Mouse (Mus musculus) common myeloid progenitor, adult 5-6 weeks (primary cell): Measurements from ENCODE around the gene Vamp4. TPM values are rescaled to one million over a fixed set of nuclear protein-coding genes. Genes with fewer than 3 reads are reported as not detected.

ENCODE experiments used
- ATAC-seq: replicated peaks from 2 replicates; pipeline ENCODE4 v1.8.0; 2016; ENCODE audit warnings: low read depth, mild to moderate bottlenecking, moderate TSS enrichment, inconsistent platforms; ENCODE audit not compliant: poor library complexity, severe bottlenecking
- total RNA-seq: library from RNA; stranded (forward); fragments of 200-1000, 187-1606 nt; gene quantifications from 2 replicates; pipeline ENCODE4 v1.2.3, GENCODE M21; 2017

Gene Vamp4
- 11.4 and 19.4 TPM in 2 replicates for total RNA-seq

DNA sequence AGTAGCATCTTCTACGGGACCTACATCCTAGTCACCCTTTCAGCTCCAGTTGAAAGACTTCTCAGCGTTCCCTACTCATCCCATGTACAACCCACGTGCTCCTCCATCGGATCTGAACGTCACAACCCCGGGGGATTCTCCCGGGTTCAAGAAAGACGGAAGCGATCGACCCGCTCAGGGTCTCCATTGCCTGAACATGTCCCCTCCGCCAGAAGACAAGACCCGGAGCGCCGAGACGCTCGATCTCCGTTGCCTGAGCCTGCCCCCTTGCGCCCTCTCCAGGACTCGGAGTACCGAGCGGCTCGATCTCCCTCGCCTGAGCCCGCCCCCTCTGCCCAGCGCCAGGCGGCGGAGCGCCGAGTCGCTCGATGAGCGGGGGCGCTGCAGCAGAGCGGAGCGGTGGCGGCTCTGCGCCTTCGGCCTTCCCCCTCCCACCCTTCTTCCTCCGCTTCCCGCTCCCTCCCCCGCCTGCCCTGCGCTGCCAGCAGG lies at the start of gene Vamp4:
TSS of gene Vamp4 (plus strand) at position 256 of the 489 bp plus-strand sequence.
- ATAC-seq = peak; percentile 90

- no peak for ATAC-seq
Observed at GRCm38 (mm10) chr1:162529651-162530050, 40.7 kb upstream of the Vamp4 start.

- no peak for ATAC-seq
Observed at GRCm38 (mm10) chr1:162530666-162531065, 39.6 kb upstream of the Vamp4 start.

DNA sequence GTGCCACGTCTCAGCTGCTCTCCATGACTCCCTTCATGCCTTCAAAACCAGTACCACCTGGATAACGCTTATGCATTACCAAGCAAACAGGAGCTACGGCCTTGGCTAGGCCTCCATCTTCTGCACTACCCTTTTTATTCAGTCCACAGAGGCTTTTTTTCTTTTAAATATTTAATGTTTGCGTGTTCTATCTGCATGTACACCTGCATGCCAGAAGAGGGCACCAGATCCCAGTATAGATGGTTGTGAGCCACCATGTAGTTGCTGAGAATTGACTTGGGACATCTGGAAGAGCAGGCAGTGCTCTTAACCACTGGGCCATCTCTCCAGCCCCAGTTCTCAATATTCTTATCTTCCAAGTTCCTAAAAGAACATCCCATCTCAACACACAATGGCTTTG lies 38.7 kb upstream of the Vamp4 start:
- ATAC-seq = 0 out of 2 replicates have a peak, but pooled peaks have one; percentile 8

GRCm38 (mm10) chr1:162532330-162532729 lies 38.0 kb upstream of the Vamp4 start:
- ATAC-seq = no peak

GRCm38 (mm10) chr1:162533766-162534560 lies 36.4 kb upstream of the Vamp4 start:
- ATAC-seq = no peak

GRCm38 (mm10) chr1:162543231-162543630 lies 27.1 kb upstream of the Vamp4 start:
- ATAC-seq = no peak

DNA sequence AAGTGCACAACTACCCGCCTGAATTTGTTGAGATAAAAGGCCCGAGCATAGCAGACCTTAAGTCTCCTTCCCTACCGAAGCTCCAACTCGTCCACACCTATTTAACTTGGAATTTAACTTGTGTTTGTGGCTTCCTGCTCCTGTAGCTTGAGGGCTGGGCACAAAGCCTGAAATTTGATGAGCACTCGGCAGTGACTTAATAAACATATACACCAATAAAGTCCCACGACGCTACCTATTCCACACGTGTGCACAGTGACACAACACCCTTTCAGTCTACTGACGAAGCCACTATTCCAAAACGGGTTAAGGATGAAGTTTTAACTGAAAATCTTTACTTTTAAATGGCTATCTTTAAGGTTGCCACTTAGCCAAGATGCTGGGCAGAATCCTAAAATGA lies 22.7 kb upstream of the Vamp4 start:
- no peak for ATAC-seq

DNA sequence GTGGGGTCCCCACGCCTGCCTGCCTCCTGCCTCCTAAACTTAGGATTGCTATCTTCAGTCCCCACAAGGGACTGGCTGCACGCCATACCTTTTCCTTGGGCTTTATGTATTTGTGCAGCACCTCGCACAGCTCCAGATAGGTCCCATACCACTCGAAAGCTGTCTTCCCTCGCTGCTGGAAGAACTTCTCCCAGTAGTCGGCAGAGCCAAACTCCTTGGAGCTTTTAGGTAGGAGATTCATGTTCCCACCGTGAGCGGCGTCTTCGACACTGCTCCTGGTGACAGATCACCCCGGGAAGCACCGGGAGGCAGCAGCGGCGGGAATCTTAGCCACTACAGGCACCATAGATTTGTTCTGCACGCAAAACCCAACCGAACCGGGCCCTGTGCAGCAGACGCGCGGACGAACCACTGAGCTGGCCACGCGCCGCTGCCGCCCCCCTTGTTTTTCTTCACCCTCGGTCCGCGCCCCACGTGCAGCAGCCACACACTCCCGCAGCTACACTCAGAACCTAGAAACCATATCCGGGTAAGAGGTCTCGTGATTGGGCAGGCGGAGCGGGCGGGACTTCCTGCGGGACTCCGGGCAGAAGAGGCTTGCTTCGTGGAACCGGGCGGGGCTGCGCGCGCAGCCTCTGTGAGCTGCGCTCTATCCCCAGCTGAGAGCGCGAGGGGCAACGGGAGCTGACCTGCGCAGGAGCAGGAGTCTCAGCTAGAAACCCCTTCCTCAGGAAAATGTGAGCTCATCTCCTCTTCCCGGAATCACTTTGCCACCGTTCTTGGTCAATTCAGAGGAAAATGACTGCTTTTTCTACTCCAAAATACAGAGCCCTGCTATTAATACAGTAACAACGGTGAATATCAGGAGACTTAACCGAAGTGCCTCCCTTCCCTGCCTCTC lies 22.0 kb upstream of the Vamp4 start, which contains the start of gene Mettl13:
TSS of gene Mettl13 (minus strand) at position 536 of the 901 bp plus-strand sequence.
- ATAC-seq = peak; percentile 98

DNA sequence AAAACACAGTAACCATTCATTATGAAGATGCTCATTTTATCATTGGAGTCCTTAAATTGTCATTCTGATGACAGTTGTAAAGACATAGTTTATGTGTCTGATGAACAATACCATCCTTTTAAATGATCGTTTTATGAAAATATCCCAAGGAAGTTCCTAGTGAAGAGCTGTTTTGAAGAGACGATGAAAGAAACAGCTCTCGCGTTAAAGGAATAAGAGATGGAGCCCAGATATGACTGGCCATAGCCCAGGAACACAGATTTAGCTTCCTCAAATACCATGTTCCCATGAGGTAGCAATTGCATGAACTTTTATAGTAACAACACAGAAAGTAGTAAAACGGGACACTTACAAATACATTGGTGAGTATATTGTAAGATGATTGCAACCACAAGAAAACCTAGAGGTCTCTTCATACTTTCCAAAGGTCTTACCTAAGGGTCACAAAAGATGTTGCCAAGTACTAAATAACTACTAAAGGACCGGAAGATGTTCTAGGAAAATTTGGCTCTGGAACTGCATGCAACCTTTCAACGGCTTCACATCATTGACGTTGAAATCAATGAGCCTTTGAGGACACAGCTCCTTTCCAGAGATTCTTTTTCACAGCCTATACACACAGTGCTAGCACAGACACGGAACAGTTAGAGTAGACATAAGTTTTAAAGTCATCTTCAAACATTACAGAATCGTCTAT lies 21.2 kb upstream of the Vamp4 start:
- ATAC-seq = no peak

DNA sequence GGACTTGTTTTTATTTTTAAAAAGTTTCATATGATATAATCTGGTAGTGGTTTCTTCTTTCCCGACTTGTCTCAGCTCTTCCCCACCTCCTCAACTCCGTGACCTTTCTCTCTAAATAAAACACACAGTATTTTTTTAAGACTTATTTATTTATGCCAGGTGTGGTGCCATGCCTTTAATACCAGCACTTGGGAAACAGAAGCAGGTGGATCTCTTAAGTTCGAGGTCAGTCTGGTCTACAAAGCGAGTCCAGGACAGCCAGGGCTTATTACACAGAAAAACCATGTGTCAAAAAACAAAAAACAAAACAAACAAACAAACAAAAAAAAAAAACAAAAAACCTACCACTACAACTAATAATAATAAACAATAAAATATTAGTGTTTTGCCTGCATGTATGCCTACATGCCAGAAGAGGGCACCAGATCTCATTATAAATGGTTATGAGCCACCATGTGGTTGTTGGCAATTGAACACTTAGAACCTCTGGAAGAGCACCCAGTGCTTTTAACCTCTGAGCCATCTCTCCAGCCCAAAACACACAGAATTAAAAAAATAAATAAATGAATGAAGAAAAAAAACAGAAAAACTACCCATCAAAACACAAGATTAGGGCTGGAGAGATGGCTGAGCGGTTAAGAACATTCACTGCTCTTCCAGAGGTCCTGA lies 20.6 kb upstream of the Vamp4 start:
- 0 out of 2 replicates have a peak, but pooled peaks have one; percentile 19 for ATAC-seq

DNA sequence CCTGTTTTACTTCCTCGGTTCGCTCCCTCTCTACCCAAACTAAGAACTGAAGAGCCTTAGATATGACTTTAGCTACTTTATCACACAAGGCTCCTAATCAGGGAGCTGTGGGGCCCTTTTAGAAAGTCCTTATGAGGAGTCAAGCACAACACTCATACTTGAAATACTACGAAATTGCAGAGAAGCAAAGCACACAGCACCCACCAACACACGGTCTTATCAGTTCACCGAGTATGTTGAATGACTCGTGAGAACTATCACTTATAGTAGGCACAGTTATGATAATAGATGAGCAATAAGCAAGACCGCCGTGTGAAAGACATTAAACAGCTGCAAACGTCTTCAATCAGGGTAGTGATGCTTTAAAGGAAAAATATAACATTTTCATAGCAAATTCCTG lies 17.4 kb upstream of the Vamp4 start:
- ATAC-seq = no peak

GRCm38 (mm10) chr1:162554193-162554592 lies 16.1 kb upstream of the Vamp4 start:
- no peak for ATAC-seq

DNA sequence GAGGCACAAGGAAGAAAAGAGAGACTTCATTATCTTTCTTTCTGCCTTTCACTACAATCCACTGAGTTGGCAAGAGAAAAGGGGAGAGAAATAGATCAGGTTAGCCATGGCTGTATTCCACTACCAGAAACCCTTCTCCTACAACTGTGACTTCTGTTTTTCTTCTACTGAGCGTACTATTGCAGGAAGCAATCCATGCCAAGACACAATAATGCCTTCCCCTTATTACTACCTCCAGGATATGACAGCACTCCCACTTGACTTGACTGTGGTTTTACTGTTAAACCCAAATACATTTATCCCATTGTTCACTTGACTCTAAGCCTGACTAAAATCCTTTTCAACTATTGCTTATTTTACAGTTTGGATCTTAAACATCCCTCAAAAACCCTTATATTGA lies 7.1 kb upstream of the Vamp4 start:
- ATAC-seq = peak; percentile 56

- ATAC-seq = peak; percentile 95
Observed at GRCm38 (mm10) chr1:162564992-162565391, 5.3 kb upstream of the Vamp4 start.

- ATAC-seq = no peak
Observed at GRCm38 (mm10) chr1:162567351-162567750, 3.0 kb upstream of the Vamp4 start.

DNA sequence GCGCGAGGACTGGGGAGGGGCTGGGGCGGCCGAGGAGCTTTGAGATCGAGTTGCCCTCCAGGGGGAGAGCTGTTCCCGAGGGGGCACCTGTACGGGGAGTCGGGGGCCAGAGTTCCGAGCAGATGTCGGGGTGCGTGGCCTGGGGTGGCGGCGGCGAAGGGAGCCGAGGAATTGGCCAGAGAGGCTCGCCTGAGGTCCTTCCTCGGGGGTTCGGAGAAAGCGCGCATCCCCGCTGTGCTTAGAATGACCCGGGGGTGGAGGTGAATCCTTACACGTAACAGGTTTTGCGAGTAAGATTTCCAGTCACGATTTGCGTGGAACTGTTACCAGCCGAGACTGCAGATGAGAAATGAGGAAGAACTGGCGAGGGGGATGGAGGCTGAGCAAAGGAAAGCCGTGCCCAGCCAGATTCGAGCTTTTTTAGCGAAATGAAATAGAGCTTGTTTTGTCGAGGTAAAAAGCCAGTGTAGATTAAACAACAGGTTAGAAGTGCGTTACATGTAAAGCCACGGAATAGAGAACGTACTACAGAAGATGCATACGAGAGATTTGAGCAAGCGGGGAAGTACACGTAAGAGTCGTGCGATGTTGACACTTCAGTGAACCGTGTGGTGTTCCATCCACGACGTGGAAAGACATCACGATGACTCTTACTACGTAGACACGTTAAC lies 751 bp downstream of the Vamp4 start:
- ATAC-seq = peak; percentile 59

DNA sequence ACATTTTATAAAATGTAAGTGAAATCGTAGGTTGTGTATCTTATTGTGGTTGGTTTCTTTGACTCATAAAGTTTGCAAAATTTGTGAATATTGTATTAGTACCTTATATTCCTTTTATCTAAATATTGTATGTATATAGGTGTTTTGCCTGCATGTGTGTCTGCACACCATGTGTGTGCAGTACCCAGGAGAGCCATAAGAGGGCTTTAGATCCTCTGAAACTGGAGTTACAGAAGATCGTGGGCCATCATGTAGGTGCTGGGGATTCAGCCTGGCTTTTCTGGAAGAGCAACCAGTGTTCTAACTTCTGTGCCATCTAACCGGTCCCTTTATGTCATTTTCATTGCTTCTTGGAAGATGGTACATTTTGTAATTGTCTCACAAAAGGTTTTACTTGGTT lies 4.8 kb downstream of the Vamp4 start:
- no peak for ATAC-seq

GRCm38 (mm10) chr1:162582884-162583283 lies 12.6 kb downstream of the Vamp4 start:
- ATAC-seq = no peak
